Mouse (Mus musculus) lung, embryonic 16.5 days (tissue): Measurements from ENCODE around the gene Fam234b. TPM values are rescaled to one million over a fixed set of nuclear protein-coding genes. Genes with fewer than 3 reads are reported as not detected.

Experiments
- ATAC-seq: fragments of 200-750 bp; cut with Nextera tagmentation; 2 replicates; pipeline ENCODE4 v1.8.0; 2017; ENCODE audit warnings: low read depth, mild to moderate bottlenecking, moderate library complexity
- H3K27ac ChIP-seq: fragments of 300-500 bp; sonication (generic); 2 replicates; pipeline ENCODE4 v1.5.1; 2014; ENCODE audit warnings: mild to moderate bottlenecking, control low read depth, low read length
- H3K27me3 ChIP-seq: fragments of 300-500 bp; sonication (generic); 2 replicates; pipeline ENCODE4 v1.6.1; 2014; ENCODE audit warnings: low read depth, low read length, mixed read lengths; ENCODE audit not compliant: control insufficient read depth, insufficient read depth
- H3K36me3 ChIP-seq: fragments of 300-500 bp; sonication (generic); 2 replicates; pipeline ENCODE4 v1.6.1; 2014; ENCODE audit warnings: low read length; ENCODE audit not compliant: control insufficient read depth, insufficient read depth
- H3K4me1 ChIP-seq: fragments of 300-500 bp; sonication (generic); replicated peaks from 2 replicates; pipeline ENCODE4 v1.6.1; 2014; ENCODE audit warnings: low read length, mixed read lengths; ENCODE audit not compliant: control insufficient read depth, insufficient read depth
- H3K4me2 ChIP-seq: fragments of 300-500 bp; sonication (generic); 2 replicates; pipeline ENCODE4 v1.6.1; 2014; ENCODE audit warnings: low read depth, low read length, control low read depth
- H3K4me3 ChIP-seq: fragments of 300-500 bp; sonication (generic); 2 replicates; pipeline ENCODE4 v1.5.1; 2014; ENCODE audit warnings: mild to moderate bottlenecking, low read length, control low read depth
- H3K9ac ChIP-seq: fragments of 300-500 bp; sonication (generic); 2 replicates; pipeline ENCODE4 v1.6.1; 2014; ENCODE audit warnings: low read length, control low read depth
- H3K9me3 ChIP-seq: fragments of 300-500 bp; sonication (generic); 2 replicates; pipeline ENCODE4 v1.6.1; 2016; ENCODE audit warnings: low read length; ENCODE audit not compliant: control insufficient read depth
- WGBS: fragments of 180-500 bp; shearing (Covaris S2); extraction: QIAGEN DNeasy Blood & Tissue Kit; methylation state at CpG from one replicate; pipeline ENCODE4 v1.1.7; 2014; 5-methylcytosine and 5-hydroxymethylcytosine counted together
- polyA plus RNA-seq: library from polyadenylated mRNA; unstranded; fragments of >200 nt; fragmentation: Nextera tagmentation; extraction: Ambion mirVana; gene quantifications from 2 replicates; pipeline ENCODE4 v1.2.1, GENCODE M21; 2015

Gene Fam234b
- polyA plus RNA-seq, 1 experiment from 2014 or later, result 26.0 TPM

DNA sequence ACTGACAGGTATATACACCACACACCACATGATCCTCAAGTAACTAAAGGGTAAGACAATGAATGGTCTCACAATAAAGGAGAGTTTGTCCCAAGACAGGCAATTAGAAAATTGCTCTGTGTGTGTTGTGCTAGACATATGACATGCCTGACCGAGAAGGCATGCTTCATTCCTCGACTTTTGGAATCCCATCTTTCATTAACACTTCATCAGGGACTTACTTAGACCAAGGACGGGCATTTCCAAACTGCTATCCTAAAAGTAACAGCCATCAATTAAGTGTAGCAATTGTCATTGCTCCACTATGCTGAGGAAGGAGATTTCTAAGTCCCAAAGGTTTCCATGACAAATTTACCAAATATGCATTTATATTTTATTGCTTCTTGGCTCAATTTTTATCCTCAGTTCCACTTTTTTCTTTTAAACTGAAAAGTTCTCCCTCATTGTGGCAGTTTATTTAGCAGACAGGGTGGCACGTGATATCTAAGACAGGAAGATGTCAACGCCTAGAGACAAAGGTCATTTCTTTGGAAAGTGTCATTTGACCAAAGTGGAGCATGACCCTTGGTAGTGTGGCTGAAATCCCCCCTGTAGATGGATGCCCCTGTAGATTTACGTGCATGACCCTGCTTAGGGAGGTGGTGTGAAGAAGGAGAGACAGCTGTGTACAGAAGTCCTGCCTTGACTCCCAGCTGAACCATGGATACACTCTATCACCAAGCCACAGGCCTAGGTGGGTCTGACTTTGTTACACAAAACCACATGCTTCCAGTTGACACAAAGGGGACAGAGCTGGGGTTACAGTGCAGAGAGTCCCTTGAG, 78.9 kb downstream of the Fam234b start:
- ATAC-seq, result peak; percentile 82
- Histone ChIP-seq H3K9me3 (no peaks in the 10 kb centered on the region), H3K27ac (no peak overlapping the region; the same call in 1 of the 2 replicates), H3K36me3 (no peaks in the 10 kb centered on the region), H3K4me3 (no peak overlapping the region), H3K27me3 (no peaks in the 10 kb centered on the region), H3K4me1 (peaks cover 7% of the 10 kb centered on the region), H3K9ac (no peak overlapping the region), H3K4me2 (no peak overlapping the region)
- 47% methylated on average over 6 of the region's 6 CpGs for WGBS

DNA sequence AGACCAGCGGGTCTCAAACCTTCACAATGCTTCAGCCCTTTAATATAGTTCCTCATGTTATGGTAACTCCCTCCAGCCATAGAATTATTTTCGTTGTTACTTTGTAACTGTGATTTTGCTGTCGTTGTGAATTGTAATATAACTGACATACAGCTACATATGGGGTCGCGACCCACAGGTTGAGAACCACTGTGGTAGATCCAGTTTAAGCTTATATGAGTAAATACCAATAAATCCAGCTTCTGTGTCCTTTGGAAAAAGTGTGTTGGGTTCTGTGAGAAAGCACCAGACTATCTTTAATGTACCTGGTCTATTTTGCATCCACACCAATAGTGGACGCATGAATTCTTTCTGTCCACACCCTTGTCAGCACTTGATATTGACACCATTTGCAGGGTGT, 80.5 kb downstream of the Fam234b start:
- ATAC-seq, result no peak
- Histone ChIP-seq H3K9me3 (no peaks in the 10 kb centered on the region), H3K9ac (no peak overlapping the region), H3K27ac (no peak overlapping the region), H3K4me1 (peaks cover 5% of the 10 kb centered on the region), H3K36me3 (no peaks in the 10 kb centered on the region), H3K4me2 (no peak overlapping the region), H3K27me3 (no peaks in the 10 kb centered on the region), H3K4me3 (no peak overlapping the region)
- 87% methylated on average over 6 of the region's 6 CpGs for WGBS

DNA sequence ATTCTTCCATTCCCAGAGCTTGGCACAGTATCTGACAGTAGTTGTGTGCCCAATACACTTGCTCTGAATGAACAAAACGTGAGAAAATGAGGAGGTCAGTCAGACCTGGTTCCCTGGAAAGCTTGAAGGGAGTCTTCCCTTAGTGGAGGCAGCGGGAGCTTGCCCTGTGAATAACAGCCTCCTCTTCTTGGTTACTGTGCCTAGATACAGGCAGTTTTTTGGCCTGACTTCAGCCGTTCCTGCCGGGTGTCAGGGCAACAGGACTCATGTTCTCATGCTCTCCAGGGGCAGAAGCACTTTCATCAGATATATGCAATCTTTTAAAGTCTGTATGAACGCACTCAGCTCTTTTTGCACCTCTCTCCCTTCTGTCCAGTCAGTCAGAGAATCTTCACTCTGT, 81.5 kb downstream of the Fam234b start:
- H3K27me3 ChIP-seq, result no peaks in the 10 kb centered on the region
- H3K4me1 ChIP-seq, result peaks cover 3% of the 10 kb centered on the region
- 29% methylated on average over 5 of the region's 5 CpGs for WGBS
- no peak overlapping the region for H3K9ac ChIP-seq
- H3K4me2 ChIP-seq, result no peak overlapping the region
- no peaks in the 10 kb centered on the region for H3K36me3 ChIP-seq
- no peak for ATAC-seq
- no peak overlapping the region for H3K4me3 ChIP-seq
- H3K27ac ChIP-seq, result no peak overlapping the region
- H3K9me3 ChIP-seq, result no peaks in the 10 kb centered on the region

DNA sequence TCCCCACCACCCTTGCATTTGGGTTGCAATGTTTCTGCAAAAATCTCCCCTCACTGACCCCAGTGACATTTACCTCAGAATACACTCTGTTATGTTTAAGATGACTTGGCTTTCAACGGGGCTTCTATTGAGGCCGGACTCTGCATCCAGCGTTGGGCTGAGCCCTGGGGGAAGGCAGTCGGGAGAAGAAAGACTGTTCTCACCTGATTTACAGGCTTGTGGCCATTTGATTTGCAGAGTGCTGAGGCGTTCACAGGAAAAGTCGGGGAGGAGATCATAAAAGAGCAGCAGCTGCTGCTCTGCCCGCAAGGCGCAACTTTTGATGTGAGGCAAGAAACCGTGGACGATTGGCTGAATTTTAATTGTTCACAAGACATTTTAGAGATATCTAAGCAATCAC, 82.1 kb downstream of the Fam234b start:
- Histone ChIP-seq H3K4me2 (no peak overlapping the region), H3K27me3 (no peaks in the 10 kb centered on the region), H3K9me3 (no peaks in the 10 kb centered on the region), H3K36me3 (no peaks in the 10 kb centered on the region), H3K4me1 (peaks cover 3% of the 10 kb centered on the region; the same call in 1 of the 2 replicates), H3K9ac (no peak overlapping the region), H3K27ac (no peak overlapping the region), H3K4me3 (no peak overlapping the region)
- no peak for ATAC-seq
- 33% methylated on average over 10 of the region's 10 CpGs for WGBS

DNA sequence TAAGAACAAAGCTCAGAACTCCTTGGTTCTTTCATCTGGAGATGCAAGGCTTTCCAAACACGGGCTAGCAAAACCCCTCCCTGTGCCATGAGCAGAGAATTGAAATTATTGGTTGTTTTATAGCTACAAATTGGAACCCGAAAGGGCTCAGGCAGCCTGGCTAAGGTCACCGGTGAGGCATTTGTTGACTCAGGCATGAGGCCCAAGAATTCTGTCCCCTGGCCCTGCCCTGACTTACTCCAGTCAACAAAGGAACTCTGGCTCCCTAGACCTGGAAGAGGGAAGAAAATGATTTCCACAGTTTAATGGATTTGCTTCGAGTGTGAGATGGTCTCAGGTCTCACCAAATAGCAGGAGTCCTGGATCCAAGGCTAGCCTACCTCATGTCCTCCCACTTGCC, 94.6 kb downstream of the Fam234b start:
- Histone ChIP-seq H3K27ac (peak overlapping the region; percentile 37), H3K4me3 (no peak overlapping the region), H3K9ac (no peak overlapping the region), H3K9me3 (no peaks in the 10 kb centered on the region), H3K4me1 (peaks cover 20% of the 10 kb centered on the region), H3K4me2 (no peak overlapping the region), H3K36me3 (no peaks in the 10 kb centered on the region), H3K27me3 (no peaks in the 10 kb centered on the region)
- ATAC-seq, result no peak
- WGBS, result 41% methylated on average over 4 of the region's 4 CpGs

DNA sequence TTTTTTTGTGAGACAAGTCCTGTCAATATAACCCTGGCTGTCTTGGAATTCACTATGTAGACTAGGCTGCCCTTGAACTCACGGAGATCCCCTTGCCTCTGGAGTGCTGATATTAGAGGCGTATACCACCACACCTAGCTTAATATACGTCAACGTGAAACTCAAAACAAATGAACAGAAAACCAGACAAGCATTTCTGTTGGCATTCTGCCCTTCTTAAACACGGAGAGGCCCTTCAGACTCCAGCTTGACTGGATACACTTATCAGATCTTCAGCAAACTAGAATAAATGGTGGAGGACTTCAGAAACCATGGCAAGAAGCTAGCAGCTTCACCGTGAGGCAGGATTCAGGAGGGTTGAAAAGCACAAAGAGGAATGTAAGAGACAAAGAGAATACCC, 96.4 kb downstream of the Fam234b start:
- H3K4me2 ChIP-seq, result no peak overlapping the region
- ATAC-seq, result peak; percentile 17
- no peak overlapping the region for H3K9ac ChIP-seq
- H3K36me3 ChIP-seq, result no peaks in the 10 kb centered on the region
- no peaks in the 10 kb centered on the region for H3K27me3 ChIP-seq
- H3K9me3 ChIP-seq, result no peaks in the 10 kb centered on the region
- H3K4me1 ChIP-seq, result peaks cover 20% of the 10 kb centered on the region
- no peak overlapping the region for H3K4me3 ChIP-seq
- H3K27ac ChIP-seq, result peak overlapping the region; percentile 87
- 41% methylated on average over 6 of the region's 6 CpGs for WGBS

Other genes with a start within 250 kb of the Fam234b start
- gene Apold1, start 216.3 kb upstream of the Fam234b start, polyA plus RNA-seq, result 1.8 and 1.9 TPM in 2 replicates
- gene Ddx47, start 186.4 kb upstream of the Fam234b start, polyA plus RNA-seq, result 123 and 131 TPM in 2 replicates
- gene Gprc5a, start 132.3 kb upstream of the Fam234b start, polyA plus RNA-seq, result 133 and 162 TPM in 2 replicates
- gene Gprc5d, start 79.7 kb upstream of the Fam234b start, polyA plus RNA-seq, result not detected in 2 replicates
- gene Hebp1, start within 50 bp of the Fam234b start, polyA plus RNA-seq, result 11.4 and 18.4 TPM in 2 replicates
- gene Gsg1, start 56.4 kb downstream of the Fam234b start, polyA plus RNA-seq, result 7.0 and 7.6 TPM in 2 replicates
- gene Pbp2, start 112.4 kb downstream of the Fam234b start, polyA plus RNA-seq, result 0.15 and 0.49 TPM in 2 replicates
- 114 TPM in 2 replicates for gene Emp1, start 164.6 kb downstream of the Fam234b start, polyA plus RNA-seq